Mouse (Mus musculus) small intestine, adult 2 months (tissue): ENCODE measurements around the gene Icam2. TPM values are rescaled to one million over a fixed set of nuclear protein-coding genes. Genes with fewer than 3 reads are reported as not detected.
A peak's percentile ranks its signal among the peaks of the same experiment; 100 is the strongest.

Experiments
- H3K27ac ChIP-seq: fragments of 200-500 bp; 2 replicates; pipeline ENCODE4 v1.5.1; 2012; ENCODE audit warnings: low read depth, low read length, control low read depth, inconsistent platforms; ENCODE audit not compliant: insufficient read depth
- H3K27me3 ChIP-seq: fragments of 200-500 bp; 2 replicates; pipeline ENCODE4 v1.6.1; 2012; ENCODE audit warnings: mild to moderate bottlenecking, moderate library complexity, low read length, inconsistent platforms; ENCODE audit not compliant: control insufficient read depth, insufficient read depth
- H3K36me3 ChIP-seq: fragments of 200-500 bp; 2 replicates; pipeline ENCODE4 v1.6.1; 2012; ENCODE audit warnings: mild to moderate bottlenecking, low read length, control low read depth, inconsistent platforms; ENCODE audit not compliant: control insufficient read depth, insufficient read depth
- H3K4me1 ChIP-seq: fragments of 200-500 bp; 2 replicates; pipeline ENCODE4 v1.6.1; 2012; ENCODE audit warnings: low read length, inconsistent platforms, mixed read lengths; ENCODE audit not compliant: control insufficient read depth, insufficient read depth, insufficient read length
- H3K4me3 ChIP-seq: fragments of 200-500 bp; 2 replicates; pipeline ENCODE4 v1.5.1; 2012; ENCODE audit warnings: low read depth, mild to moderate bottlenecking, control low read depth, inconsistent platforms, low read length, moderate library complexity
- CTCF ChIP-seq: fragments of 200-500 bp; IDR thresholded peaks from 2 replicates; pipeline ENCODE4 v1.5.1; 2012; ENCODE audit warnings: low read depth, mild to moderate bottlenecking, control low read depth, inconsistent platforms, low read length, moderate library complexity, mixed read lengths; ENCODE audit not compliant: insufficient replicate concordance, insufficient read length; ENCODE audit errors: extremely low read depth
- POLR2A ChIP-seq: fragments of 200-500 bp; IDR thresholded peaks from 2 replicates; pipeline ENCODE4 v1.6.1; 2012; ENCODE audit warnings: low read depth, mild to moderate bottlenecking, control low read depth, inconsistent platforms, low read length, moderate library complexity
- WGBS: fragments of 180-500 bp; shearing (Covaris S2); methylation state at CpG from one replicate; pipeline ENCODE4 v1.1.7; 2018; 5-methylcytosine and 5-hydroxymethylcytosine counted together
- polyA plus RNA-seq: library from polyadenylated mRNA; depleted of rRNA; stranded (reverse); fragments of >200 nt; gene quantifications from 2 replicates; pipeline ENCODE4 v1.2.3, GENCODE M21; 2012; rRNA removed

Gene Icam2
- polyA plus RNA-seq, 1 experiment: 10.4 TPM

GRCm38 (mm10) chr11:106332458-106332857 lies 55.4 kb downstream of the Icam2 start:
- WGBS: 27% methylated on average over 4 of the region's 4 CpGs
- no peaks in the 10 kb centered on the region for H3K36me3 ChIP-seq
- no peak overlapping the region for H3K4me3 ChIP-seq
- no peaks in the 10 kb centered on the region for H3K27me3 ChIP-seq
- H3K27ac ChIP-seq: no peak overlapping the region
- TF ChIP-seq POLR2A: no peak
- no peak for TF ChIP-seq CTCF
- no peaks in the 10 kb centered on the region for H3K4me1 ChIP-seq

GRCm38 (mm10) chr11:106329682-106330081 lies 58.2 kb downstream of the Icam2 start:
- 38% methylated on average over 7 of the region's 7 CpGs for WGBS
- Histone ChIP-seq H3K4me1 (no peaks in the 10 kb centered on the region), H3K36me3 (no peaks in the 10 kb centered on the region), H3K27ac (no peak overlapping the region), H3K27me3 (no peaks in the 10 kb centered on the region), H3K4me3 (no peak overlapping the region)
- no peak for TF ChIP-seq POLR2A
- TF ChIP-seq CTCF: peak; percentile 31; the same call in 1 of the 2 replicates

DNA sequence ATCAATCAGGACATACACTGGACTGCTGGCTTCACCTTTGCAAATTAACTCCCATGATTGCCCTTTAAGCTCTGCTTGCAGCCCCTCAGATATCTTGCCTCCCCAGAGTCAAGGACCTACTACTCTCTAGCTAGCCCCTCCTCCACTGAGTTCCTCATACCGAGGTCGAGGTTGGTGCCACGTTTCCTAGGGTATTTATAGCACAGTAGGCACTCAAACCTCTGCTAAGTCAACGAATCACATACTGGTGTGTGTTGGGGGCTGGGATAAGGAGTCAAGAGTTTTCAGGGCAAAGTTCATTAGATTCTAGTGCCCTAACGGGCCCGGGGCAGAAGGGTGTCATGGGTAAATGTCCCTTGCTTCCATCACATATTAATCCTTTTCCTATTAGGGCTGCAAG lies 58.7 kb downstream of the Icam2 start:
- 15% methylated on average over 6 of the region's 6 CpGs for WGBS

DNA sequence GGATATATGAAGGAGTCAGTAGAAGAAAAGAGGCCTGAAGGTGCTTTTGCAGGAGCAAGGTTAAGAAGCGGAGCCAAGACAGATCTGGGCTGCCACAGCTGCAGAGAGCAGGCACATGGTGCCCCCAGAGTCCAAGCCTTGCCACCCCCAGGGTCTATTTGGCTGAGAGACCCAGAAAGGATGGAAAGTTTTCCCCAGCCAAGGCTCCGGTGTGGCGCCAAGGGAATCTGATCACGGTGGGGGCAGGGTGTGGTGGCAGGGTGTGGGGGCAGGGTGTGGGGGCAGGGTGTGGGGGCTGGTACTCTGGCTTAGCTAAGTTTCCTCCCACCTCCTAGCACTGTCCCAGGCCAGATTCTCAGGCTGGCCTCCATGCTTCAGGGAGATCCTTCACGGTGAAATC lies 59.4 kb downstream of the Icam2 start:
- H3K4me1 ChIP-seq: no peaks in the 10 kb centered on the region
- 51% methylated on average over 5 of the region's 5 CpGs for WGBS
- no peak overlapping the region for H3K27ac ChIP-seq
- H3K36me3 ChIP-seq: no peaks in the 10 kb centered on the region
- no peak for TF ChIP-seq POLR2A
- TF ChIP-seq CTCF: no peak
- no peaks in the 10 kb centered on the region for H3K27me3 ChIP-seq
- H3K4me3 ChIP-seq: no peak overlapping the region

More for the DNA sequence above, 58.7 kb downstream of the Icam2 start:
- Histone ChIP-seq H3K27ac (no peak overlapping the region), H3K27me3 (no peaks in the 10 kb centered on the region), H3K4me3 (no peak overlapping the region), H3K36me3 (no peaks in the 10 kb centered on the region), H3K4me1 (no peaks in the 10 kb centered on the region)
- TF ChIP-seq CTCF: no peak
- no peak for TF ChIP-seq POLR2A

Other genes starting within 250 kb of the Icam2 start
- not detected in 2 replicates for gene Gm10840, start 227.2 kb downstream of the Icam2 start, polyA plus RNA-seq
- gene Limd2, start 227.2 kb downstream of the Icam2 start, polyA plus RNA-seq: 11.8 and 21.7 TPM in 2 replicates
- gene Strada, start 185.9 kb downstream of the Icam2 start, polyA plus RNA-seq: 4.4 and 7.4 TPM in 2 replicates
- gene Ccdc47, start 171.7 kb downstream of the Icam2 start, polyA plus RNA-seq: 2.2 and 4.8 TPM in 2 replicates
- 2.1 and 5.2 TPM in 2 replicates for gene Ddx42, start 171.1 kb downstream of the Icam2 start, polyA plus RNA-seq
- 2.8 and 3.9 TPM in 2 replicates for gene Ftsj3, start 132.0 kb downstream of the Icam2 start, polyA plus RNA-seq
- 10.2 and 19.4 TPM in 2 replicates for gene Psmc5, start 131.9 kb downstream of the Icam2 start, polyA plus RNA-seq
- gene Smarcd2, start 115.1 kb downstream of the Icam2 start, polyA plus RNA-seq: 40.6 and 101 TPM in 2 replicates
- gene Tcam1, start 111.4 kb downstream of the Icam2 start, polyA plus RNA-seq: 0.05 TPM in 2 replicates
- gene Gh, start 86.2 kb downstream of the Icam2 start, polyA plus RNA-seq: 0.24 TPM in 1 of 2 replicates, not detected in the other
- 12.6 and 21.2 TPM in 2 replicates for gene Cd79b, start 73.3 kb downstream of the Icam2 start, polyA plus RNA-seq
- 0.18 and 0.23 TPM in 2 replicates for gene Scn4a, start 34.8 kb downstream of the Icam2 start, polyA plus RNA-seq
- 0.32 and 1.0 TPM in 2 replicates for gene Prr29, start 22.6 kb downstream of the Icam2 start, polyA plus RNA-seq
- 14.2 and 31.2 TPM in 2 replicates for gene Ern1, start 99.8 kb upstream of the Icam2 start, polyA plus RNA-seq
- gene Tex2, start 225.3 kb upstream of the Icam2 start, polyA plus RNA-seq: 7.9 and 9.7 TPM in 2 replicates